Mouse (Mus musculus) ES-E14 (cell line): ENCODE measurements at regions not wholly inside any gene's neighbourhood (a gene's known extent, or its start where the extent isn't known, plus 50 kb on each side); places are given as distances from the start of the nearest gene placed in this dataset.
"Not testable (repeated sequence)": the region's sequence is repeated elsewhere in the genome, so short reads cannot be mapped to it uniquely, and the experiment has no call there.

Experiments
- DNase-seq: peaks from one replicate; pipeline ENCODE4 v3.0.0-alpha.2; 2013; ENCODE audit warnings: low read depth, low spot score
- H3K27ac ChIP-seq: 2 replicates; pipeline ENCODE4 v1.5.1; 2012; ENCODE audit warnings: low read depth, mild to moderate bottlenecking, low read length, moderate library complexity, mixed read lengths; ENCODE audit not compliant: poor library complexity, insufficient read depth, severe bottlenecking
- H3K36me3 ChIP-seq: 2 replicates; pipeline ENCODE4 v1.6.1; 2012; ENCODE audit warnings: mild to moderate bottlenecking, low read length, moderate library complexity, mixed read lengths; ENCODE audit not compliant: control insufficient read depth, poor library complexity, insufficient read depth, severe bottlenecking
- H3K4me1 ChIP-seq, 2 experiments: fragments of 150-350 bp in 1 of 2; sonication (generic) in 1 of 2; 2 replicates each; pipeline ENCODE4 v1.6.1; 2012; ENCODE audit warnings: low read length in 2 of 2, mild to moderate bottlenecking in 1 of 2, mixed read lengths in 1 of 2; ENCODE audit not compliant: control insufficient read depth in 2 of 2, insufficient read depth in 2 of 2, poor library complexity in 1 of 2
- H3K4me3 ChIP-seq, 2 experiments: fragments of 150-350 bp in 1 of 2; sonication (generic) in 1 of 2; 2 replicates each; pipeline ENCODE4 v1.5.1; 2012; ENCODE audit warnings: low read length in 2 of 2, low read depth in 1 of 2, mild to moderate bottlenecking in 1 of 2, mixed read lengths in 1 of 2; ENCODE audit not compliant: insufficient read depth in 1 of 2, poor library complexity in 1 of 2, severe bottlenecking in 1 of 2
- H3K9ac ChIP-seq: 2 replicates; pipeline ENCODE4 v1.6.1; 2012; ENCODE audit warnings: low read depth, mild to moderate bottlenecking, low read length, mixed read lengths; ENCODE audit not compliant: poor library complexity, insufficient read depth, severe bottlenecking
- H3K9me3 ChIP-seq: fragments of 150-350 bp; sonication (generic); 2 replicates; pipeline ENCODE4 v1.6.1; 2012; ENCODE audit warnings: low read depth, mild to moderate bottlenecking, low read length; ENCODE audit not compliant: control insufficient read depth, insufficient read depth
- in situ Hi-C, 2 experiments: fragments of 600-800 bp; cut with MboI; formaldehyde crosslinking; loops; one replicate each; pipeline ENCODE4 v1.15.1; 2025; ENCODE audit warnings: low sequenced_read_pairs in 2 of 2, inconsistent platforms in 1 of 2; ENCODE audit not compliant: unreplicated experiment in 2 of 2

DNA sequence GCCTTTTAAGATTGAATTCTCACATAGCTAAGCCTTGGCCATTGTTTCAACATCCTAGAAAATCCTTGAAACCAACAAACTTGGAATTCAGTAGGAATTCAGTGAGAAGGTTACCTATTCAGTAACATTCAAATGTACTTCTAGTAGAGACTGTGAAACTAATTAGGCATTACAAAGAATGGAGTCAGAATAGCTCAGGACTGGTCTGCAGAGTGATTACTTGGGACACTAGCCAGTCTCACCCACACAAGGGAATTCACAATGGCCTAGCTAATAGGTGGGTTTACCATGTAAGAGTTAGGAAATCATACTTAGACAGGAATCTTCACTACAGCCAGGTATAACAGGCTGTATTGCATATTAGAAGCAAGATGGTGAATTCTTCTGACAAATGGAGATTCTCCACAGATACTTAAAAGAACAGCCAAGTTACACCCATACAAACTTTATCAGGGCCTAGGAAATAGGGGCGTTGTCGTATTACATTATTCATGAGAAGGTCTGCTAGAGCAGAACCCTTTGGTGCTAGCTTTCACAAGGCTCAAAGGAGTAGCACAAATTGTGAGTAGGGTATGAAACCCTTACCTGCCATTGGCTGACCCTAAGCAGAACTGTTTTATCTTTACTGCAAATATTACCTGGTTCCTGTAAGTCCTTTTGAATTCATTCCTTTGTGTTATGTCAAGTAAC, 113.9 kb upstream of the Gm12887 start:
- H3K9me3 ChIP-seq, H3K4me3 ChIP-seq, H3K4me1 ChIP-seq, H3K9ac ChIP-seq, in situ Hi-C loops, H3K36me3 ChIP-seq, H3K27ac ChIP-seq: not testable (repeated sequence)
- DNase-seq: peak; percentile 22
